In the genomic region with DNA sequence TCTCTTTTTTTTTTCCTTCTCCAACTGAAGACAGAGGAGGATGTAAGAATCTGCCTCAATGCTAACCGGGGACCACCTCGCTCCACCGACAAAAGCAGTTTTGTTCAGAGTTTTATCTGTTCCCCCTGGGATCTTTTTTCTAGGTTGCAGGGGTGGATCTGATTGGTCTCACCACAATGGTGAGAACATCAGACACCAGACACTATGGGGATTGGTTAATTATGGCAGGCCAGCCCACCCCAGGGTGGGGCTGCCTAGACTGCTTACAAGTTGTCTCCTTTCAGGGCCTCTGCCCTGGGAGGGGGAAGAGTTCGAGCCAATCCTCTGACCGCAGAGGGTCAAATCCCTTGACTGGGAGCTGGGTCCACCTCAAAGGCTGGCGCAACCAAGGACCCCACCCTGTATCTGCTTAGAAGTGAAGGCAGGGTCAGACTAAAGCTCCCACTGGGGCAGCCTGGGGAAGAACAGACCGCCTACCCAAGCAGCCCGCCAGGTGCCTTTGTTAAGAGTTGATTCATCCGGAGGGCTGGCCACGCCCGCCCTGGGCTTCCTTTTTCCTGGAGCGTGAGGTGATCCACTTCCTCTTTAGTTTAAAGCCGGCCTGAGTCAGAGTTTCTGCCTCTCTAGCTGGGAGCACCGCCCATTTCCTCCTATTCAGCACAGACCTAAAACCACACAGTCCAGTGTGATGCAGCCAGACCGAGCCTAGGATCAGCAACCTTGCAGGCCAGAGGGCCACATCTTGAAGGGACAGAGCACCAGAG, we compare ENCODE assay signal across 8 mouse cellular contexts.
DNase-seq lines count a peak whose midpoint lies in the region; ATAC-seq and TF ChIP-seq lines count a peak whose summit lies in the region.

No protein-coding gene starts in this region.

- no peak overlapping the region for H3K9ac ChIP-seq in hindbrain, embryonic 15.5 days
- peak overlapping the region; percentile 4; the same call in 1 of the 2 replicates for H3K9ac ChIP-seq in liver, embryonic 11.5 days (ENCODE audit: low read depth, low read length)

- peak; percentile 67 for ATAC-seq in hindbrain, embryonic 15.5 days (ENCODE audit: low FRiP score, low read depth)
- ATAC-seq in liver, embryonic 11.5 days (replicated peaks; ENCODE audit: low FRiP score) = peak; percentile 82

- no peaks in the 10 kb centered on the region for H3K36me3 ChIP-seq in hindbrain, embryonic 15.5 days
- no peaks in the 10 kb centered on the region for H3K36me3 ChIP-seq in liver, embryonic 11.5 days (ENCODE audit: control insufficient read depth, insufficient read depth, low read length)
- H3K36me3 ChIP-seq in thymus, adult 2 months (ENCODE audit: control insufficient read depth, insufficient read depth, low read length) = no peaks in the 10 kb centered on the region

- peak overlapping the region; percentile 26 for H3K4me3 ChIP-seq in hindbrain, embryonic 15.5 days
- peak overlapping the region; percentile 28; the same call in 1 of the 2 replicates for H3K4me3 ChIP-seq in liver, embryonic 11.5 days (ENCODE audit: low read depth, low read length)
- peak overlapping the region; percentile 20 for H3K4me3 ChIP-seq in thymus, adult 2 months (ENCODE audit: control insufficient read depth, insufficient read depth, low read length)

- peak; percentile 83 to 87 for DNase-seq in B cell, adult 2 months
- DNase-seq in adrenal gland, postnatal 14 days = peak; percentile 76
- peak; percentile 71 for DNase-seq in gastrocnemius, adult 18-20 months (ENCODE audit: low spot score)
- peak; percentile 67 for DNase-seq in liver, embryonic 11.5 days (ENCODE audit: low spot score)
- peak; percentile 84 to 93 for DNase-seq in monocyte, adult 2 months (ENCODE audit: low read depth in 1 of 2, low spot score in 2 of 2)
- peak; percentile 65 for DNase-seq in thymus, adult 2 months
- no peak for DNase-seq in right cerebral cortex, postnatal 36 days (ENCODE audit: low spot score in 2 of 2)

- peak overlapping the region; percentile 77 for H3K27ac ChIP-seq in hindbrain, embryonic 15.5 days (replicated peaks)
- peak overlapping the region; percentile 59 for H3K27ac ChIP-seq in liver, embryonic 11.5 days (ENCODE audit: low read depth, low read length)
- peak overlapping the region; percentile 37; the same call in 1 of the 2 replicates for H3K27ac ChIP-seq in thymus, adult 2 months (ENCODE audit: control insufficient read depth, insufficient read depth, low read length)

- no peaks in the 10 kb centered on the region for H3K9me3 ChIP-seq in hindbrain, embryonic 15.5 days
- no peaks in the 10 kb centered on the region for H3K9me3 ChIP-seq in liver, embryonic 11.5 days (ENCODE audit: control insufficient read depth, low read length)

- TF ChIP-seq POLR2A in thymus, adult 2 months (IDR thresholded peaks at IDR 0.05; ENCODE audit: control insufficient read depth, extremely low read depth, insufficient read depth, low read length, poor library complexity) = no peak

- WGBS in hindbrain, embryonic 15.5 days = 16% methylated on average over 15 of the region's 15 CpGs
- 10% methylated on average over 15 of the region's 15 CpGs for WGBS in liver, embryonic 11.5 days
- 5% methylated on average over 15 of the region's 15 CpGs for WGBS in thymus, adult 2 months

- no peaks in the 10 kb centered on the region for H3K27me3 ChIP-seq in hindbrain, embryonic 15.5 days
- H3K27me3 ChIP-seq in liver, embryonic 11.5 days (replicated peaks; ENCODE audit: control insufficient read depth, insufficient read depth, low read length) = no peaks in the 10 kb centered on the region
- no peaks in the 10 kb centered on the region for H3K27me3 ChIP-seq in thymus, adult 2 months (ENCODE audit: control insufficient read depth, insufficient read depth, low read length)

- H3K4me1 ChIP-seq in hindbrain, embryonic 15.5 days (replicated peaks) = peaks cover 33% of the 10 kb centered on the region
- peaks cover 14% of the 10 kb centered on the region for H3K4me1 ChIP-seq in liver, embryonic 11.5 days (replicated peaks; ENCODE audit: control insufficient read depth, insufficient read depth, low read length)
- peaks cover 25% of the 10 kb centered on the region for H3K4me1 ChIP-seq in thymus, adult 2 months (replicated peaks; ENCODE audit: control insufficient read depth, insufficient read depth, low read length)

- H3K4me2 ChIP-seq in hindbrain, embryonic 15.5 days = peak overlapping the region; percentile 34
- H3K4me2 ChIP-seq in liver, embryonic 11.5 days = peak overlapping the region; percentile 31

- no peak for TF ChIP-seq CTCF in thymus, adult 2 months (IDR thresholded peaks at IDR 0.05; ENCODE audit: borderline replicate concordance, control insufficient read depth, extremely low read depth, insufficient read depth, low read length, poor library complexity)

Comparison
In these comparisons a context has a peak if more than half of its experiments do, and no peak if none do; other contexts are left out.
1. DNase-seq: peak in B cell, adult 2 months (2 of 2), adrenal gland, postnatal 14 days (single experiment), gastrocnemius, adult 18-20 months (single experiment), liver, embryonic 11.5 days (single experiment), monocyte, adult 2 months (2 of 2) and thymus, adult 2 months (single experiment); none in right cerebral cortex, postnatal 36 days (0 of 2).
2. Peak in every context shown above with its lines, with median percentiles within 50 percentile points of each other: H3K27ac ChIP-seq and H3K4me3 ChIP-seq.